Mouse (Mus musculus) lung, embryonic 14.5 days (tissue): ENCODE results near the gene Pyy. TPM values are rescaled to one million over a fixed set of nuclear protein-coding genes. Genes with fewer than 3 reads are reported as not detected.

ENCODE experiments used
- ATAC-seq: fragments of 200-750 bp; cut with Nextera tagmentation; 2 replicates; pipeline ENCODE4 v1.8.0; 2017; ENCODE audit warnings: mild to moderate bottlenecking, moderate TSS enrichment, moderate library complexity; ENCODE audit not compliant: insufficient read depth
- DNase-seq: peaks from one replicate; pipeline ENCODE4 v3.0.0-alpha.2; 2015
- H3K27ac ChIP-seq: fragments of 300-500 bp; sonication (generic); 2 replicates; pipeline ENCODE4 v1.5.1; 2014; ENCODE audit warnings: low read depth, mild to moderate bottlenecking, moderate library complexity
- H3K27me3 ChIP-seq: fragments of 300-500 bp; sonication (generic); 2 replicates; pipeline ENCODE4 v1.6.1; 2014; ENCODE audit warnings: low read length, control low read depth; ENCODE audit not compliant: insufficient read depth
- H3K36me3 ChIP-seq: fragments of 300-500 bp; sonication (generic); 2 replicates; pipeline ENCODE4 v1.6.1; 2014; ENCODE audit warnings: control low read depth; ENCODE audit not compliant: insufficient read depth
- H3K4me1 ChIP-seq: fragments of 300-500 bp; sonication (generic); 2 replicates; pipeline ENCODE4 v1.6.1; 2014; ENCODE audit warnings: antibody characterized with exemption, control low read depth; ENCODE audit not compliant: insufficient read depth
- H3K4me2 ChIP-seq: fragments of 300-500 bp; sonication (generic); 2 replicates; pipeline ENCODE4 v1.6.1; 2014; ENCODE audit warnings: mild to moderate bottlenecking
- H3K4me3 ChIP-seq: fragments of 300-500 bp; sonication (generic); 2 replicates; pipeline ENCODE4 v1.5.1; 2014; ENCODE audit warnings: low read depth, low read length
- H3K9ac ChIP-seq: fragments of 300-500 bp; sonication (generic); 2 replicates; pipeline ENCODE4 v1.6.1; 2014
- H3K9me3 ChIP-seq: fragments of 300-500 bp; sonication (generic); 2 replicates; pipeline ENCODE4 v1.6.1; 2016; ENCODE audit warnings: low read depth, low read length, control low read depth
- CTCF ChIP-seq: IDR thresholded peaks from 2 replicates; pipeline ENCODE4 v1.5.1; 2016; ENCODE audit warnings: antibody characterized with exemption, low read depth
- WGBS: fragments of 180-500 bp; shearing (Covaris S2); extraction: QIAGEN DNeasy Blood & Tissue Kit; methylation state at CpG from one replicate; pipeline ENCODE4 v1.1.7; 2014; 5-methylcytosine and 5-hydroxymethylcytosine counted together
- polyA plus RNA-seq: library from polyadenylated mRNA; unstranded; fragments of >200 nt; fragmentation: Nextera tagmentation; extraction: Ambion mirVana; gene quantifications from 2 replicates; pipeline ENCODE4 v1.2.1, GENCODE M21; 2014

Gene Pyy
- not detected in 2 replicates for polyA plus RNA-seq

DNA sequence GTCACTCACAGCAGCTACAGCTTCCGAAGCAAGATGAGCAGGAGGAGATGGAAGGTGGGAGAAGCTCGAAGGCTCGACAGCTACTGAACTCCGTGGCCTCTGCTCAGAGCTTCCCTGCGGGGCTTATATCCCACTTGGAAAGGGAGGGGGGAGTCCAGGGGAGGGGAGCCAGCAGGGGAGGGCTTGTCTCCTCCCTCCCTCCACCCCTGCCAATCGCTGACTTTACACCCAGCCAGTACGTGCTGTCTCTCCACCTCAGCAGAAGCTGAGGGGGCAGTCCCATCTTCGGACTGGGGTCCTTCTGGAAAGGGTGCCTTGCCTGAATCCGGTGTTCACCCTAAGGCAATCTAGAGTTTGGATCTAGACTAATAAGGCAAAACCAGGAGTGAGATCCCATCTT lies at the start of gene Pyy:
TSS of gene Pyy (minus strand) at position 101 of the 400 bp plus-strand sequence.
- peak within 1 kb of the TSS; percentile 17 for H3K4me3 ChIP-seq
- H3K36me3 ChIP-seq = no peaks in the 10 kb centered on the region
- H3K4me2 ChIP-seq = peak within 1 kb of the TSS; percentile 49
- H3K9me3 ChIP-seq = no peaks in the 10 kb centered on the region
- DNase-seq (no peak), ATAC-seq (no peak)
- no peak for TF ChIP-seq CTCF
- WGBS = 11% methylated on average over 9 of the region's 9 CpGs
- no peaks in the 10 kb centered on the region for H3K4me1 ChIP-seq
- no peak within 1 kb of the TSS; the same call in 1 of the 2 replicates for H3K9ac ChIP-seq
- H3K27me3 ChIP-seq = peaks cover 50% of the 10 kb centered on the region
- no peak within 1 kb of the TSS for H3K27ac ChIP-seq

DNA sequence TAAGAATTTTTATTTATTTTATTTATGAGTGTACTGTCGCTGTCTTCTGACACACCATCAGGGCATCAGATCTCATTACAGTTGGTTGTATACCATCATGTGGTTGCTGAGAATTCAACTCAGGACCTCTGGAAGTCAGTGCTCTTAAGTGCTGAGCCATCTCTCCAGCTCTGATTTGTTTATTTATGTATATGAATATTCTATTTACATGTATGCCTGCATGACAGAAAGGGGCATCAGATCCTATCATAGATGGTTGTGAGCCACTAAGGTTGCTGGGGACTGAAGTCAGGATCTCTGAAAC lies 49.1 kb upstream of the Pyy start:
- H3K4me3 ChIP-seq = peak overlapping the region; percentile 75; the same call in 1 of the 2 replicates

DNA sequence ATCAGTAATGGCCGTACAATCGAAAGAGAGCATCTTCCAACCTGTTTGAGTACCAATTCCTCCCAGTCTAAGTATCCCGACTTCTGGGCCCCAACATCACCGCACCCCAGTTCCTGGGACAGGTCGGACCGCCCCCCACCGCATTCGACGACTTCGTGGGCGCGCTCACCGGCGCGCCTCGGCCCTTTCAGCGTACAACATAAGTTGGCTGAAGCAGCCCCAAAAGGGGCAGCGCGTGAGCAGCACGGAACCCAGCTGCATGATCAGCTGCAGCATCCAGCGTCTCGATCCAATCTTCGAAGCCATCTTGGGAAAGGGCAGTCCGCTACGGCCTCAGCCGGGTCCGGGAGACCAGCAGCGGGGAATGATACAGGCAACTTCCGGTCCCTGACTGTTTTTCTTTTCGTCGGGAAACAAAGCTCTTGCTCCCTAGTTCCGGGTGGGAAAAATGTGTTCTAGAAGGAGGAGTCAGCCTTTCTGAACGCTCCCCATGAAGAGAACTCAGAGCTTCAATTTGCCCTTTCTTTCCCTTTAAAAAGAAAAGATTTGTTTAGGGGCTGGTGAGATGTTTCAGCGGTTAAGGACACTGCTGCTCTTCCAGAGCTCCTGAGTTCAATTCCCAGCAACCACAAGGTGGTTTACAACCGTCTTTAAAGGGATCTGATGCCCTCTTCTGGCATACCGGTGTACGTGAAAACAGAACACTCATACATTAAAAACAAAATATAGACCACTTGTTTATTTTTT lies 48.6 kb upstream of the Pyy start, which contains the start of gene Tmem101:
TSS of gene Tmem101 (minus strand) at position 366 of the 747 bp plus-strand sequence.
- ATAC-seq (peak; percentile 89), DNase-seq (peak; percentile 95)
- Histone ChIP-seq H3K27me3 (no peaks in the 10 kb centered on the region), H3K9ac (peak within 1 kb of the TSS; percentile 60), H3K36me3 (peaks cover 27% of the 10 kb centered on the region), H3K9me3 (no peaks in the 10 kb centered on the region), H3K4me1 (no peaks in the 10 kb centered on the region), H3K27ac (peak within 1 kb of the TSS; percentile 30; the same call in 1 of the 2 replicates), H3K4me2 (peak within 1 kb of the TSS; percentile 86), H3K4me3 (peak within 1 kb of the TSS; percentile 75)
- under 1% methylated on average over 37 of the region's 37 CpGs for WGBS
- peak; percentile 44 for TF ChIP-seq CTCF

More for the DNA sequence above, 49.1 kb upstream of the Pyy start:
- no peaks in the 10 kb centered on the region for H3K27me3 ChIP-seq
- DNase-seq (no peak), ATAC-seq (peak; percentile 23; the same call in 1 of the 2 replicates)
- no peaks in the 10 kb centered on the region for H3K9me3 ChIP-seq
- no peaks in the 10 kb centered on the region for H3K4me1 ChIP-seq
- no peak overlapping the region for H3K9ac ChIP-seq
- peaks cover 30% of the 10 kb centered on the region for H3K36me3 ChIP-seq
- 6% methylated on average over 1 of the region's 1 CpGs for WGBS
- peak overlapping the region; percentile 86; the same call in 1 of the 2 replicates for H3K4me2 ChIP-seq
- no peak for TF ChIP-seq CTCF
- H3K27ac ChIP-seq = no peak overlapping the region

DNA sequence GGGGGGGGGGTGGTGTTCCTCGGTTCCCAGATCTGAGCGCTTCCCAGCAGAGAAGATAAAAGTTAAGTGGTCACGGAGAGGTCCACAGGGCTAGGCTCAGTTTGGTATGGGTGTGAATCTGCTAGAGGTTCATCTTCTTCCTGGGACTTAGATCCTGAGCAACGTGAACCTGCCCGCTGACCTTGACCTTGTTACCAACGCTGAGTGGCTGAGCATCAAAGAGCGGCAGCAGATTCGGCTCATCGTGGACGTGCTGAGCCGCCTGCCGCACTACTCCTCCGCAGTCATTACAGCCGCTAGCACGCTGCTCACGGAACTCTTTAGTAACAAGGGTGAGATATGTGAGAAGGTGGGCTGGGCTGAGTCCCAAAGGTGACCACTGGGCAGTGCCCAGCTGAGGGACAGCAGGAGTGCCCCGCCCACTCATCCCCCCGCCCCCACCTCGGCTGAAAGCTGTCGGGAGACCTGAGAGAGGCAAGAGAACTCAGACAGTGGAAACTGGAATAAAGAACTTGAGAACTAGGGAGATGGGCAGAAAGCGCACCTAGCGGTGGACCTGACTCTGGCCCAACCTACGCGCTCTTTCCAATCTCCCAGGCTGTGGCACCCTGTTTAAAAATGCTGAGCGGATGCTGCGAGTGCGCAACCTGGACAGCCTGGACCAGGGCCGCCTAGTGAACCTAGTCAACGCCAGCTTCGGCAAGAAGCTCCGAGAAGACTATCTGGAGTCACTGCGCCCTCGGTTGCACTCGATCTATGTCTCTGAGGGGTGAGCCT lies 39.8 kb upstream of the Pyy start:
- DNase-seq (no peak), ATAC-seq (no peak)
- H3K4me3 ChIP-seq = peak overlapping the region; percentile 1

DNA sequence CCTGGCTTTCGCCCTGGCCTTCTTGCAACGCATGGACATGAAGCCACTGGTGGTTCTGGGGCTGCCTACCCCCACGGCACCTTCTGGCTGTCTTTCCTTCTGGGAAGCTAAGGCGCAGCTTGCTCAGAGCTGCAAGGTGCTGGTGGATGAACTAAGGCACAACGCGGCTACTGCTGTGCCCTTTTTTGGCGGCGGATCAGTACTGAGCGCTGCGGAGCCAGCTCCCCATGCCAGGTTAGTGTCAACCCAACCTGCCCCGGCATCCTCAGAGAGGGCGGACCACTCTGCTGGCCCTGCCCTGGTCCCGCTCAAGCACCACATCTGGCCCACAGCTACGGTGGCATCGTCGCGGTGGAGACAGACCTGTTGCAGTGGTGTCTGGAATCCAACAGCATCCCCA lies 38.9 kb upstream of the Pyy start:
- Histone ChIP-seq H3K4me3 (peak overlapping the region; percentile 3; the same call in 1 of the 2 replicates), H3K27me3 (peaks cover 51% of the 10 kb centered on the region), H3K27ac (no peak overlapping the region), H3K9me3 (no peaks in the 10 kb centered on the region), H3K4me1 (peaks cover 4% of the 10 kb centered on the region; the same call in 1 of the 2 replicates), H3K4me2 (0 out of 2 replicates have a peak overlapping the region, but pooled peaks have one; percentile 10), H3K36me3 (no peaks in the 10 kb centered on the region), H3K9ac (no peak overlapping the region)
- TF ChIP-seq CTCF = no peak
- 9% methylated on average over 17 of the region's 17 CpGs for WGBS
- ATAC-seq (no peak), DNase-seq (no peak)

More for the DNA sequence above, 39.8 kb upstream of the Pyy start:
- Histone ChIP-seq H3K4me2 (0 out of 2 replicates have a peak overlapping the region, but pooled peaks have one; percentile 1), H3K9me3 (no peaks in the 10 kb centered on the region), H3K36me3 (no peaks in the 10 kb centered on the region), H3K27ac (no peak overlapping the region), H3K9ac (no peak overlapping the region), H3K27me3 (peaks cover 51% of the 10 kb centered on the region), H3K4me1 (peaks cover 4% of the 10 kb centered on the region; the same call in 1 of the 2 replicates)
- WGBS = 9% methylated on average over 34 of the region's 34 CpGs
- 0 out of 2 replicates have a peak, but pooled peaks have one; percentile 10 for TF ChIP-seq CTCF

DNA sequence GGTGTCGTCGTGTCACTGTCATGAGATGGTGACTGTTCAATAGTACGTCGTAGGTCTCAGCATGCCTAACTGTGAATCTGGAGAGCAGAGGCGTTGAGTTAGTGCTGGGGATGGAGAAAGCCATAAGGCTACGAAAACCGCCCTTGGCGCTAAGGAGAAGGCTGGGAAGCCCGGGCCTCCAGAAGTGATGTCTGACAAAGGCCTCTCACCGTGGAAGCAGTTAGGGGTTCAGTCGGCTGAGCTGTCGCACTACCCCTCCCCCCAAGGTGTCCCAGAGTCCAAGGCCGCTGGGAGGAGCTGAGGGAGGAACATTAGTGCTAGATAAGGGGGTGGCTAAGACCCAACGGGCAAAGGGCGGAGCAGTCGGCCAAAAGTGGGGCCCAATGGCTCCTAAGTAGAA lies 38.4 kb upstream of the Pyy start:
- no peak for TF ChIP-seq CTCF
- Histone ChIP-seq H3K27me3 (peaks cover 51% of the 10 kb centered on the region), H3K36me3 (no peaks in the 10 kb centered on the region), H3K27ac (no peak overlapping the region), H3K4me2 (peak overlapping the region; percentile 59), H3K4me1 (peaks cover 4% of the 10 kb centered on the region; the same call in 1 of the 2 replicates), H3K4me3 (peak overlapping the region; percentile 31), H3K9me3 (no peaks in the 10 kb centered on the region), H3K9ac (no peak overlapping the region)
- 5% methylated on average over 16 of the region's 16 CpGs for WGBS
- ATAC-seq = no peak
- peak; percentile 18 for DNase-seq
